Comparison of ENCODE assay signal across 8 mouse cellular contexts in genomic region chr11:82045471-82045870, GRCm38 (mm10). TPM values are rescaled to one million over a fixed set of nuclear protein-coding genes. Genes with fewer than 3 reads are reported as not detected.
A peak's percentile ranks its signal among the peaks of the same experiment; 100 is the strongest.
DNase-seq lines count a peak whose midpoint lies in the region; ATAC-seq and TF ChIP-seq lines count a peak whose summit lies in the region.

Gene Ccl7, plus strand, starts transcription at chr11:82045712.

- H3K9me3 ChIP-seq in kidney, embryonic 16.5 days (ENCODE audit: low read length): no peaks in the 10 kb centered on the region
- no peaks in the 10 kb centered on the region for H3K9me3 ChIP-seq in lung, embryonic 16.5 days (ENCODE audit: control insufficient read depth, low read length)
- H3K9me3 ChIP-seq in midbrain, embryonic 16.5 days (replicated peaks; ENCODE audit: control insufficient read depth, low read length, poor library complexity, severe bottlenecking): no peaks in the 10 kb centered on the region
- H3K9me3 ChIP-seq in neural tube, embryonic 15.5 days (replicated peaks): no peaks in the 10 kb centered on the region

- WGBS in kidney, embryonic 16.5 days: 70% methylated on average over 3 of the region's 3 CpGs
- 44% methylated on average over 3 of the region's 3 CpGs for WGBS in lung, embryonic 16.5 days
- WGBS in midbrain, embryonic 16.5 days: 79% methylated on average over 3 of the region's 3 CpGs
- 74% methylated on average over 3 of the region's 3 CpGs for WGBS in neural tube, embryonic 15.5 days

- intact Hi-C loops in gastrocnemius, adult 2 months (cut with DNase I): loop anchor here (5.0 kb wide), 1 partner anchor 48 kb away; no protein-coding TSS in a partner anchor

- no peaks in the 10 kb centered on the region for H3K27me3 ChIP-seq in kidney, embryonic 16.5 days (ENCODE audit: insufficient read depth, low read length)
- no peaks in the 10 kb centered on the region for H3K27me3 ChIP-seq in lung, embryonic 16.5 days (ENCODE audit: control insufficient read depth, insufficient read depth, low read depth, low read length)
- no peaks in the 10 kb centered on the region for H3K27me3 ChIP-seq in midbrain, embryonic 16.5 days (ENCODE audit: control insufficient read depth, insufficient read depth, low read depth, low read length)
- no peaks in the 10 kb centered on the region for H3K27me3 ChIP-seq in neural tube, embryonic 15.5 days (replicated peaks)

- 0 out of 2 replicates have a peak within 1 kb of the TSS, but pooled peaks have one; percentile 29 for H3K27ac ChIP-seq in kidney, embryonic 16.5 days (ENCODE audit: low read length)
- H3K27ac ChIP-seq in gastrocnemius, adult 2 months: peak within 1 kb of the TSS; percentile 53; the same call in 1 of the 2 replicates
- H3K27ac ChIP-seq in lung, embryonic 16.5 days (ENCODE audit: low read length): peak within 1 kb of the TSS; percentile 19
- H3K27ac ChIP-seq in midbrain, embryonic 16.5 days (ENCODE audit: low read length): no peak within 1 kb of the TSS
- H3K27ac ChIP-seq in neural tube, embryonic 15.5 days (replicated peaks): no peak within 1 kb of the TSS

- H3K4me2 ChIP-seq in kidney, embryonic 16.5 days (replicated peaks; ENCODE audit: low read depth, low read length): no peak within 1 kb of the TSS
- H3K4me2 ChIP-seq in lung, embryonic 16.5 days (ENCODE audit: low read depth, low read length): no peak within 1 kb of the TSS
- no peak within 1 kb of the TSS for H3K4me2 ChIP-seq in midbrain, embryonic 16.5 days (ENCODE audit: low read length)
- H3K4me2 ChIP-seq in neural tube, embryonic 15.5 days: no peak within 1 kb of the TSS

- no peak for TF ChIP-seq CTCF in gastrocnemius, adult 2 months (IDR thresholded peaks at IDR 0.05)

- H3K4me3 ChIP-seq in kidney, embryonic 16.5 days (ENCODE audit: low read length): no peak within 1 kb of the TSS
- no peak within 1 kb of the TSS; the same call in 1 of the 2 replicates for H3K4me3 ChIP-seq in gastrocnemius, adult 2 months
- no peak within 1 kb of the TSS for H3K4me3 ChIP-seq in lung, embryonic 16.5 days (ENCODE audit: low read length)
- H3K4me3 ChIP-seq in midbrain, embryonic 16.5 days (ENCODE audit: low read depth, low read length): no peak within 1 kb of the TSS
- H3K4me3 ChIP-seq in neural tube, embryonic 15.5 days (replicated peaks): no peak within 1 kb of the TSS

- H3K9ac ChIP-seq in kidney, embryonic 16.5 days (replicated peaks; ENCODE audit: low read length): no peak within 1 kb of the TSS
- no peak within 1 kb of the TSS for H3K9ac ChIP-seq in lung, embryonic 16.5 days (ENCODE audit: low read length)
- H3K9ac ChIP-seq in midbrain, embryonic 16.5 days (ENCODE audit: low read depth, low read length): no peak within 1 kb of the TSS
- H3K9ac ChIP-seq in neural tube, embryonic 15.5 days (replicated peaks): no peak within 1 kb of the TSS

- no peaks in the 10 kb centered on the region for H3K36me3 ChIP-seq in kidney, embryonic 16.5 days (ENCODE audit: insufficient read depth, low read length)
- no peaks in the 10 kb centered on the region for H3K36me3 ChIP-seq in lung, embryonic 16.5 days (ENCODE audit: control insufficient read depth, insufficient read depth, low read length)
- no peaks in the 10 kb centered on the region for H3K36me3 ChIP-seq in midbrain, embryonic 16.5 days (ENCODE audit: control insufficient read depth, insufficient read depth, low read length)
- H3K36me3 ChIP-seq in neural tube, embryonic 15.5 days: no peaks in the 10 kb centered on the region

- DNase-seq in kidney, postnatal 14 days: no peak
- DNase-seq in adrenal gland, adult 18-20 months (ENCODE audit: low spot score in 2 of 2): peak; percentile 32 to 43
- peak; percentile 74 for DNase-seq in gastrocnemius, adult 2 months
- no peak for DNase-seq in thymus, postnatal 0 days (ENCODE audit: low spot score)

- no peak for ATAC-seq in kidney, embryonic 16.5 days (ENCODE audit: low FRiP score, low TSS enrichment)
- peak; percentile 68 for ATAC-seq in lung, embryonic 16.5 days (ENCODE audit: low read depth)
- ATAC-seq in midbrain, embryonic 16.5 days: no peak
- ATAC-seq in neural tube, embryonic 15.5 days (ENCODE audit: low FRiP score): no peak

- no peaks in the 10 kb centered on the region for H3K4me1 ChIP-seq in kidney, embryonic 16.5 days (ENCODE audit: insufficient read depth, low read length)
- H3K4me1 ChIP-seq in lung, embryonic 16.5 days (replicated peaks; ENCODE audit: control insufficient read depth, insufficient read depth, low read length): no peaks in the 10 kb centered on the region; the same call in 1 of the 2 replicates
- no peaks in the 10 kb centered on the region for H3K4me1 ChIP-seq in midbrain, embryonic 16.5 days (ENCODE audit: control insufficient read depth, insufficient read depth, low read length)
- no peaks in the 10 kb centered on the region for H3K4me1 ChIP-seq in neural tube, embryonic 15.5 days

RNA-seq across cellular contexts. Expression of gene Ccl7, which starts in this region (rescaled TPM):
- polyA plus RNA-seq in kidney, embryonic 16.5 days (2015; fragmentation: Nextera tagmentation; extraction: Ambion mirVana): 0.84 and 1.8 TPM in 2 replicates
- under 1 TPM in 1 of 2 experiments, not detected in 1; 0.51 TPM for total RNA-seq in adrenal gland, adult 18-20 months (2021)
- not detected for total RNA-seq in gastrocnemius, adult 2 months (2021)
- 12.1 and 13.6 TPM in 2 replicates for polyA plus RNA-seq in lung, embryonic 16.5 days (2015; fragmentation: Nextera tagmentation; extraction: Ambion mirVana)
- polyA plus RNA-seq in midbrain, embryonic 16.5 days (2015; fragmentation: Nextera tagmentation; extraction: Ambion mirVana): 0.27 and 0.48 TPM in 2 replicates
- polyA plus RNA-seq in thymus, postnatal 0 days (2015; fragmentation: Nextera tagmentation; extraction: Ambion mirVana): 5.9 and 6.6 TPM in 2 replicates
- polyA plus RNA-seq in neural tube, embryonic 15.5 days (2015; fragmentation: Nextera tagmentation; extraction: Ambion mirVana): 1.3 and 2.5 TPM in 2 replicates

Comparison
In these comparisons a context has a peak if more than half of its experiments do, and no peak if none do; other contexts are left out.
1. Peak in DNase-seq in adrenal gland, adult 18-20 months; RNA of the gene not detected or under 1 TPM.
2. Peak in DNase-seq and H3K27ac ChIP-seq in gastrocnemius, adult 2 months; RNA of the gene not detected or under 1 TPM.
3. H3K27ac ChIP-seq: peak in kidney, embryonic 16.5 days (single experiment) and lung, embryonic 16.5 days (single experiment); none in midbrain, embryonic 16.5 days (single experiment) and neural tube, embryonic 15.5 days (single experiment).